Mouse (Mus musculus) thymus, adult 2 months (tissue): ENCODE measurements around the gene Pkd1l1. TPM values are rescaled to one million over a fixed set of nuclear protein-coding genes. Genes with fewer than 3 reads are reported as not detected.

Experiments used
- DNase-seq: peaks from one replicate; pipeline ENCODE4 v3.0.0; 2021
- H3K27ac ChIP-seq: fragments of 200-500 bp; 2 replicates; pipeline ENCODE4 v1.5.1; 2012; ENCODE audit warnings: low read length, control low read depth; ENCODE audit not compliant: control insufficient read depth, insufficient read depth
- H3K27me3 ChIP-seq: fragments of 200-500 bp; 2 replicates; pipeline ENCODE4 v1.6.1; 2012; ENCODE audit warnings: mild to moderate bottlenecking, low read length, moderate library complexity, mixed read lengths; ENCODE audit not compliant: control insufficient read depth, insufficient read depth
- H3K36me3 ChIP-seq: fragments of 200-500 bp; 2 replicates; pipeline ENCODE4 v1.6.1; 2012; ENCODE audit warnings: mild to moderate bottlenecking, low read length, moderate library complexity; ENCODE audit not compliant: control insufficient read depth, insufficient read depth
- H3K4me1 ChIP-seq: fragments of 200-500 bp; replicated peaks from 2 replicates; pipeline ENCODE4 v1.6.1; 2012; ENCODE audit warnings: low read length; ENCODE audit not compliant: control insufficient read depth, insufficient read depth
- H3K4me3 ChIP-seq: fragments of 200-500 bp; 2 replicates; pipeline ENCODE4 v1.5.1; 2012; ENCODE audit warnings: mild to moderate bottlenecking, low read length, control low read depth, moderate library complexity; ENCODE audit not compliant: control insufficient read depth, insufficient read depth
- CTCF ChIP-seq: fragments of 200-500 bp; IDR thresholded peaks from 2 replicates; pipeline ENCODE4 v1.5.1; 2012; ENCODE audit warnings: mild to moderate bottlenecking, control low read depth, low read length, moderate library complexity, borderline replicate concordance; ENCODE audit not compliant: control insufficient read depth, poor library complexity, insufficient read depth; ENCODE audit errors: extremely low read depth
- POLR2A ChIP-seq: fragments of 200-500 bp; IDR thresholded peaks from 2 replicates; pipeline ENCODE4 v1.6.1; 2012; ENCODE audit warnings: mild to moderate bottlenecking, low read length, control low read depth, moderate library complexity; ENCODE audit not compliant: control insufficient read depth, poor library complexity, insufficient read depth; ENCODE audit errors: extremely low read depth
- WGBS: fragments of 180-500 bp; shearing (Covaris S2); methylation state at CpG from one replicate; pipeline ENCODE4 v1.1.7; 2018; 5-methylcytosine and 5-hydroxymethylcytosine counted together
- polyA plus RNA-seq: library from polyadenylated mRNA; depleted of rRNA; stranded (reverse); fragments of >200 nt; gene quantifications from 2 replicates; pipeline ENCODE4 v1.2.3, GENCODE M21; 2012

Pkd1l1 gene
- polyA plus RNA-seq, 1 experiment, result 0.30 TPM

DNA sequence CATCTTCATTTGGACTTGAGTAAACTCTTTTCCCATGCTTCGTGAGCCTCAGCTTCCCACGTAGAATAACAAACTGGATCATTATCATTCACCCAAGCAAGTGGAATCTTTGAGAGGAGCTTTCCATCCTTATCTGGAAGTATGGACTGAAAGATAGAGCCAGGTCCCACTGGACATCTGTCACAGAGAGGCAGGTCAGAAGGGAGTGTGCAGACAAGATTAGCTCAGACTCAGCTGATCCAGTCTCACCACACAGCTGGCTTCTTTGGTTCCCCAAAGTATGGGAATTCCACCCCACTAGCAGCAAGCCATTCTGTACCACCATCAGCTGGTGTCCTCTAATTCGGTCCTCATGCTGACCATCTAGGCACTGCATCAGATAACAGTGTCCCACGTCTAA lies 29.0 kb downstream of the Pkd1l1 start:
- Histone ChIP-seq H3K27me3 (no peaks in the 10 kb centered on the region), H3K36me3 (no peaks in the 10 kb centered on the region), H3K4me1 (no peaks in the 10 kb centered on the region), H3K4me3 (no peak overlapping the region), H3K27ac (no peak overlapping the region)
- no peak for TF ChIP-seq CTCF
- TF ChIP-seq POLR2A, result no peak
- WGBS, result 82% methylated on average over 4 of the region's 4 CpGs
- DNase-seq, result no peak

DNA sequence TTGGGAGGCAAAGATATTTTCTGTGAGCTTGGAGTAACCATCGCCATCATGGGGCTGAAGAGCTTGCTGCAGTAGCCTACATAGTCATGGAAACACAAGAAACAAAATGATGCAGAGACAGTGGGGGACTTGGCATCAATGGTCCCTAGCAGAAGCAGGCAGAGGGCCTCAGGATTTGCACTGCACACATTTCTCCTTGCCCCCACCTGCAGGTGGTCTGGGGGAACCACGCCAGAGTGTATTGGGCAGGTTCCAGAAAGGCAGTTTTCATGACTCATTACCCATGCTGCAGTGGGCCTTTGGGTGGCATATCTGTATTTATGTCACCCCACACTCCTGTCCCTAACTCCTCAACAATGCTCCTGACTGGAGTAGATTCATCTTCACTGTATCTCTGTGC lies 30.6 kb downstream of the Pkd1l1 start:
- no peak overlapping the region for H3K27ac ChIP-seq
- 60% methylated on average over 2 of the region's 2 CpGs for WGBS
- TF ChIP-seq POLR2A (no peak), CTCF (no peak)
- no peaks in the 10 kb centered on the region for H3K4me1 ChIP-seq
- no peaks in the 10 kb centered on the region for H3K27me3 ChIP-seq
- H3K4me3 ChIP-seq, result no peak overlapping the region
- H3K36me3 ChIP-seq, result no peaks in the 10 kb centered on the region
- no peak for DNase-seq

GRCm38 (mm10) chr11:8936431-8937110 lies 36.5 kb downstream of the Pkd1l1 start:
- TF ChIP-seq POLR2A, result no peak
- Histone ChIP-seq H3K4me3 (no peak overlapping the region), H3K36me3 (no peaks in the 10 kb centered on the region), H3K27ac (no peak overlapping the region), H3K4me1 (no peaks in the 10 kb centered on the region), H3K27me3 (no peaks in the 10 kb centered on the region)
- 90% methylated on average over 9 of the region's 9 CpGs for WGBS
- no peak for DNase-seq

GRCm38 (mm10) chr11:8916081-8916671 lies 56.9 kb downstream of the Pkd1l1 start:
- no peak for DNase-seq
- no peaks in the 10 kb centered on the region for H3K4me1 ChIP-seq
- 86% methylated on average over 8 of the region's 8 CpGs for WGBS
- no peaks in the 10 kb centered on the region for H3K27me3 ChIP-seq
- H3K4me3 ChIP-seq, result no peak overlapping the region
- TF ChIP-seq CTCF, result no peak
- TF ChIP-seq POLR2A, result no peak
- H3K27ac ChIP-seq, result no peak overlapping the region
- H3K36me3 ChIP-seq, result no peaks in the 10 kb centered on the region

DNA sequence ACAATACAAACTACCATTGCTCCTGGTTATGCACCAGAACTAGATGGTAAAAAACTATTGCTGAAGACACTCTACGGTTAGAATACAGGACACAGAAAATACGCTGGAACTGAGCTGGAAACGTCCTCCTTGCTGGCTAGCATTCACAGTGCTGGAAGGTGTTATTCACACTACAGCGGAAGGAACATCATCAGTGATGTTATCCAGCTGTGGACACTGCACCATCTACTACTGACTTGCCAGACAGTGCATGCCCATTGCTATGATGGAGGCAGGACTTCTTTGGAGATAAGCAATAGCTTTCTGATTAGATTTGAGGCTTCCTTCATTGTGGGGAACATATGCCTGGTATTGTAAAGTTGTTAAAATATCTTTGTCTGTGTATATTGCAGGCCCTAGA lies 90.3 kb downstream of the Pkd1l1 start:
- H3K27me3 ChIP-seq, result no peaks in the 10 kb centered on the region
- TF ChIP-seq CTCF (no peak), POLR2A (no peak)
- no peak overlapping the region for H3K4me3 ChIP-seq
- 96% methylated on average over 4 of the region's 4 CpGs for WGBS
- H3K27ac ChIP-seq, result no peak overlapping the region
- DNase-seq, result no peak
- H3K36me3 ChIP-seq, result no peaks in the 10 kb centered on the region
- H3K4me1 ChIP-seq, result no peaks in the 10 kb centered on the region

GRCm38 (mm10) chr11:8881521-8881920 lies 91.5 kb downstream of the Pkd1l1 start:
- Histone ChIP-seq H3K4me1 (no peaks in the 10 kb centered on the region), H3K27me3 (no peaks in the 10 kb centered on the region), H3K27ac (no peak overlapping the region), H3K4me3 (no peak overlapping the region), H3K36me3 (no peaks in the 10 kb centered on the region)
- DNase-seq, result no peak
- WGBS, result 80% methylated on average over 2 of the region's 2 CpGs
- TF ChIP-seq CTCF (no peak), POLR2A (no peak)
